Mouse (Mus musculus) lung, adult 2 months (tissue): ENCODE measurements around the gene Gorasp1. TPM values are rescaled to one million over a fixed set of nuclear protein-coding genes. Genes with fewer than 3 reads are reported as not detected.
A peak's percentile ranks its signal among the peaks of the same experiment; 100 is the strongest.

Experiments used
- DNase-seq: peaks from one replicate; pipeline ENCODE4 v3.0.0; 2022
- H3K4me1 ChIP-seq: fragments of 200-500 bp; 2 replicates; pipeline ENCODE4 v1.6.1; 2011; ENCODE audit warnings: low read length; ENCODE audit not compliant: control insufficient read depth, insufficient read depth
- H3K4me3 ChIP-seq: fragments of 200-500 bp; replicated peaks from 2 replicates; pipeline ENCODE3; 2011; ENCODE audit warnings: low read depth, mild to moderate bottlenecking, control low read depth, low read length; ENCODE audit errors: extremely low read depth
- CTCF ChIP-seq: fragments of 200-500 bp; IDR thresholded peaks from 2 replicates; pipeline ENCODE4 v1.5.1; 2011; ENCODE audit warnings: mild to moderate bottlenecking, low read length, control low read depth; ENCODE audit not compliant: insufficient read depth
- POLR2A ChIP-seq: fragments of 200-500 bp; IDR thresholded peaks from 2 replicates; pipeline ENCODE4 v1.6.1; 2011; ENCODE audit warnings: low read depth, mild to moderate bottlenecking, control low read depth, low read length, borderline replicate concordance; ENCODE audit errors: extremely low read depth
- WGBS: fragments of 180-500 bp; shearing (Covaris S2); methylation state at CpG from one replicate; pipeline ENCODE4 v1.1.7; 2018; 5-methylcytosine and 5-hydroxymethylcytosine counted together
- polyA plus RNA-seq: library from polyadenylated mRNA; depleted of rRNA; stranded (reverse); fragments of >200 nt; gene quantifications from 2 replicates; pipeline ENCODE4 v1.2.3, GENCODE M21; 2012

Gorasp1 gene
- polyA plus RNA-seq, 1 experiment: 16.2 TPM

GRCm38 (mm10) chr9:119938496-119938895 is 1.1 kb upstream of the Gorasp1 start:
- Histone ChIP-seq H3K4me1 (peaks cover 5% of the 10 kb centered on the region; the same call in 1 of the 2 replicates), H3K4me3 (no peak overlapping the region)
- TF ChIP-seq POLR2A (no peak), CTCF (no peak)
- 78% methylated on average over 4 of the region's 4 CpGs for WGBS
- no peak for DNase-seq

- no peak for DNase-seq
- Histone ChIP-seq H3K4me1 (peaks cover 5% of the 10 kb centered on the region; the same call in 1 of the 2 replicates), H3K4me3 (no peak overlapping the region)
- no peak for TF ChIP-seq POLR2A
- no peak for TF ChIP-seq CTCF
- 93% methylated on average over 6 of the region's 6 CpGs for WGBS
Observed at GRCm38 (mm10) chr9:119933675-119934074, 3.7 kb downstream of the Gorasp1 start.

- no peak for DNase-seq
- no peak for TF ChIP-seq CTCF
- no peak for TF ChIP-seq POLR2A
- Histone ChIP-seq H3K4me1 (peaks cover 5% of the 10 kb centered on the region; the same call in 1 of the 2 replicates), H3K4me3 (no peak overlapping the region)
- WGBS: 79% methylated on average over 12 of the region's 12 CpGs
Observed at GRCm38 (mm10) chr9:119932358-119932757, 5.0 kb downstream of the Gorasp1 start.

- WGBS: 64% methylated on average over 5 of the region's 5 CpGs
- no peaks in the 10 kb centered on the region for H3K4me1 ChIP-seq
- no peak for DNase-seq
- no peak overlapping the region for H3K4me3 ChIP-seq
- TF ChIP-seq CTCF: no peak
- TF ChIP-seq POLR2A: no peak
Observed at GRCm38 (mm10) chr9:119926497-119926896, 10.9 kb downstream of the Gorasp1 start.

- no peak overlapping the region for H3K4me3 ChIP-seq
- no peak for DNase-seq
- H3K4me1 ChIP-seq: no peaks in the 10 kb centered on the region
- TF ChIP-seq POLR2A (no peak), CTCF (no peak)
- WGBS: 61% methylated on average over 8 of the region's 8 CpGs
Observed at GRCm38 (mm10) chr9:119925729-119926128, 11.6 kb downstream of the Gorasp1 start.

GRCm38 (mm10) chr9:119925120-119925657 is 12.2 kb downstream of the Gorasp1 start:
- Histone ChIP-seq H3K4me3 (no peak overlapping the region), H3K4me1 (no peaks in the 10 kb centered on the region)
- TF ChIP-seq CTCF (no peak), POLR2A (peak; percentile 43; the same call in 1 of the 2 replicates)
- DNase-seq: no peak
- 68% methylated on average over 16 of the region's 16 CpGs for WGBS

DNA sequence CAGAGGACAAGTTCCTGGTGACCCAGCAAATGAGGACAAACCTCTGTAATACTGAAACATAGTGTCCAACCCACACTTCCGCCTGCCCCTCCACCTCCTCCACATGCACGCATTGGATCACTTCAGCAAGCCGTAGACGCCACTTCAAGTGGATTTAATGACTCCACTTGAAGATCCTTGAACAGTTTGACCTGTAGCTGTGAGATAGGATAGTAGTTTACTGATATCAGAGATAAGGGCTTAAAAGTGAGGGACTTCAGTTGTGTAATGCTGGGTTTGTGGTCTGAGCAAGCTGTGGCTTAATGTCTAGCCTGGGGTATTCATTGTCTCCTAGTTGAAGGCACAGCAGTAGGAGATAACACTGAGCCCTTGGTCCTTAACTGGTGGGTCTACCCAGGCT is 13.9 kb downstream of the Gorasp1 start:
- TF ChIP-seq POLR2A (no peak), CTCF (no peak)
- DNase-seq: no peak
- WGBS: 68% methylated on average over 4 of the region's 4 CpGs
- H3K4me1 ChIP-seq: no peaks in the 10 kb centered on the region
- no peak overlapping the region for H3K4me3 ChIP-seq

DNA sequence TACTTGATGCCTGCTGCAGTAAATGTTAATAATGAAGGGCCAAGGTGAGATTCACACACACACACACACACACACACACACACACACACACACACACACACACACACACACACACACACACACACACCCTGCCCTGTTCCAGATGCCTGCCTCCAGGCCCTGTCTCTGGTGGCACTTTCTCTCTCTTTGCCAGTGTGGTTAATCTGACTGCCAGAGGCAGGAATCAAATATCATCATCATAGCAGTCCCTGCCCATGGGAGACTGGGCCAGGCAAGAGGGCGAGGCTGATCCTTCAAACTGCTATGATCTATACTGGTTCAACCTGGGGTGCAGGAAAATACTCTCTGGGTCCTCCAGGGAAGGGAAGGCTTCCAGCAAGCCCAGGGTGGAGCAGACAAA is 17.5 kb downstream of the Gorasp1 start:
- no peak for DNase-seq
- no peaks in the 10 kb centered on the region for H3K4me1 ChIP-seq
- H3K4me3 ChIP-seq: no peak overlapping the region
- TF ChIP-seq POLR2A (no peak), CTCF (no peak)
- 77% methylated on average over 1 of the region's 1 CpGs for WGBS

GRCm38 (mm10) chr9:119913087-119913838 is 24.1 kb downstream of the Gorasp1 start:
- no peaks in the 10 kb centered on the region for H3K4me1 ChIP-seq
- 74% methylated on average over 13 of the region's 13 CpGs for WGBS
- no peak for TF ChIP-seq CTCF
- no peak for TF ChIP-seq POLR2A
- DNase-seq: no peak
- no peak overlapping the region for H3K4me3 ChIP-seq

- WGBS: 80% methylated on average over 3 of the region's 3 CpGs
Observed at GRCm38 (mm10) chr9:119909931-119910330, 27.4 kb downstream of the Gorasp1 start.

More at GRCm38 (mm10) chr9:119909931-119910330, 27.4 kb downstream of the Gorasp1 start:
- TF ChIP-seq POLR2A: no peak
- no peak for TF ChIP-seq CTCF
- no peak overlapping the region for H3K4me3 ChIP-seq
- DNase-seq: no peak
- H3K4me1 ChIP-seq: no peaks in the 10 kb centered on the region
